Mouse (Mus musculus): ENCODE measurements at regions not wholly inside any gene's neighbourhood (a gene's known extent, or its start where the extent isn't known, plus 50 kb on each side); places are given as distances from the start of the nearest gene placed in this dataset.

DNA sequence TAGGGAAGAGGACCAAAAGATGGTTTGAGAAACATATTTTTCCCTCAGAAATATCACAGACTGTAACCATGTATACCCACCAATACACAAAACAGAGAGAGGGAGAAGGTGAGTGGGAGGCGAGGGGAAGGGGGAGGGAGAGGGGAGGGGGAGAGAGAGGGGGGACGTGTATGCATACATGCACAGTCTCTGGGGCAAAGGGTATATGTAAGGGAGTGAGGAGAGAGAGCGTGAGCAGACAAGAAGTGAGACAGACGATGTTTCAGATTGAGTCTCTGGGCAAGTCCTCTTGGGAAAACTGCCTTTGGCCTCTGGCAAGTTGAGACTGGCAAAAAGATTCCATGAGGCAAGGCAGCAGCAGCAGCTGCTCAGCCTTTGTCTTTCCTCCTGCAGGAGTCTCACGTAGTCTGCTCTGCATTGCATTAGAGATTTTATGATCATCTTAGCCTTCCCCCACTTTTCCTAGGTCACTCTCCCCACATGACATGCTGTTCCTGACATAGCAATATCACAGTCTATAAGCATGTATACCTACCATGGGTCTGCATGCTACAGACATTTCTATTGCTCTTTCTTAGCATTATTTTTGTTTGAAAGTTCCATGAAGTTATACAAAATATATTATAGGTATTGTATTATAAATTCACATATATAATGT lies 308.3 kb downstream of the Fam84a start:
- no peak for DNase-seq (ENCODE audit: low spot score)
- intact Hi-C loops (cut with DNase I), result loop anchor here (2.0 kb wide), 1 partner anchor 475 kb away; no protein-coding TSS in a partner anchor

DNA sequence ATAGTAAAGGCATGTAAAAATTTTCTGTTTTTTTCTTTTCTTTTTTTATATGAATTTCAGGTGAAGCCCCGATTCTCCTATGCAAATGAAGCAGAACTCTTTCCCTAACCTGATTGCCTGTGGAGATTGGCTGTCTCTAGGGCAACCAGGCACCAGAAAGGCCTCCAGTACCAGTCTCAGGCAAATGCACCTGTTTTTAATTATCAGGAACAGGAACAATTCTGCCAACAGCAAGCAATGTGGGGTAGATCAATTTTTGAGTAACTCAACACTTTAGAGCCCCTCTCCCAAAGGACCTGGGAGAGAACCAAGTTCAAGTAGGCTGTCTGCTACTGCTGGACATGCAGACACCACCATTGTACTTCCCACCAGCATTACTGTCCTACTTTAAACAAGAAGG lies 310.6 kb downstream of the Fam84a start:
- intact Hi-C loops (cut with DNase I), result no loop called here
- no peak for DNase-seq (ENCODE audit: low spot score)

DNA sequence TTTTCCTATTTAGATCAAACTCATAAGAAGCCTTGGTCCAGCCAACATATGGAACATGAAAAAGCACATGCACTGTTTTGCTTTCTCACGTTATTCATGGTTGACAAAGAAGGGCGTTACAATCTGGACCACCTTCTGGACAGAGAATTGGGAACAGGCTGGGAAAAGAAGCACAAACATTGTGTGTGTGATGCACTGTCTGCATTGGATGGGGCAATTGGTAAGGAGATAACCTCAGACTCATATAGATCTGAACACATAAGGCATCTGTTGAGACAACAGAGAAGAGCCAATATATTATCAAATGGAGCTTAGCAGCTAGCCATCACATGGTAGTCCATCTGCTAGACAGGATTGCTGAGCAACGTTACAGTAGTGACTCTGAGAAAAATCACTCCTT lies 317.1 kb downstream of the Fam84a start:
- intact Hi-C loops (cut with DNase I), result no loop called here
- no peak for DNase-seq (ENCODE audit: low spot score)

DNA sequence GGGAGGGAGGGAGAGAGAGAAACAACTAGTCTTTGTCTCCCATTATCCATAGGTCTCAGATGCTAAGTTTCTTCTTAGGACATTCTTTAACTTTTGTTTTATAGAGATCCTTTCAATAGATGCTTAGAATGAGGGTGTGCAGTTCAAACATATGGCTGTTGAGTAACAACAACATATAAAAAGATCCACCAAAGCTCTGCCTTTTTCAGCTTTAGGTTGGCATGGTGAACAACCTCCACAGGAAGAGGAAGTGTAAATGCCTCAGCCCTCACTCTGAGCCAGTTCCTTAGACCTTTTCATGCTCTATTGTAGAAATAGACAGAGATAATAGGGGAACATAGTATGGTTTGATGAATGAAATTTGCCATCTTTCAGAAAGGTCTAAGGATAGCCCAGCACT lies 326.0 kb downstream of the Fam84a start:
- no peak for DNase-seq (ENCODE audit: low spot score)
- intact Hi-C loops (cut with DNase I), result no loop called here

DNA sequence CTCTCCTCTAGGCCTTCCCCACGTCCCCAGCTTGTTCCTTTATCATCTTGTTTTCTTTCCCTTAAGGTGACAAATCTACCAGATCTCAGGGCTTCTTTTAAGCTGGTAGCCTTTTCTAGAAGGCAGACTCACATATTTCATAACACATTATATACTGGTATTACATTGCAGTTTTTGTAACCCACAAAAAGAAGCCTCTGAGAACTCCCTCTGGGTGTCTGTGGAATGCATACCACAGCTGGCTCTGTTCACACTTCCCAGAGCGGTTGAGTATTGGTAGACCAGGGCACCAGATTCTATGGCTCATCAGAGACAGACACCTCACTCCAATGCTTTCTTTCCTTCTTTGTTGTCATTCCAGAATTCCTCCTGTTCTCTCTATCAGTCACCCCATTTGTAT lies 336.4 kb downstream of the Fam84a start:
- intact Hi-C loops (cut with DNase I), result no loop called here
- DNase-seq (ENCODE audit: low spot score), result no peak

DNA sequence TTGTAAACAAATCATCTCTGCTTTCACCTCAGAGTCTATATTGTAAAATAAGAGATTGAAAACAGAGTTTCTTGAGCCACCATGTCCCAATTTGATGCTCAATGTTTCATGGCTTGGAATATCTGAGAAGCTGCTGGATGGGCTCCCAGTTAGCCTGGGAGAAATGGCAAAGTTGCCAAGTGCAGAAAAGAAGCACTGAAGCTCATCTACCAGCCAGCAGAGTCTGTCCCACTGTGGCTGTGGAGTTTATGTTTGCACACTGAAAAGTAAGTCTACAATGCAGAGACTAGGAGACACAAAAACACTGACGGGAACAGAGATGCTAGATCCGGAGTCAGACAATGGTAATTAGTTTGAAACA lies 341.7 kb downstream of the Fam84a start:
- intact Hi-C loops (cut with DNase I), result no loop called here
- no peak for DNase-seq (ENCODE audit: low spot score)

DNA sequence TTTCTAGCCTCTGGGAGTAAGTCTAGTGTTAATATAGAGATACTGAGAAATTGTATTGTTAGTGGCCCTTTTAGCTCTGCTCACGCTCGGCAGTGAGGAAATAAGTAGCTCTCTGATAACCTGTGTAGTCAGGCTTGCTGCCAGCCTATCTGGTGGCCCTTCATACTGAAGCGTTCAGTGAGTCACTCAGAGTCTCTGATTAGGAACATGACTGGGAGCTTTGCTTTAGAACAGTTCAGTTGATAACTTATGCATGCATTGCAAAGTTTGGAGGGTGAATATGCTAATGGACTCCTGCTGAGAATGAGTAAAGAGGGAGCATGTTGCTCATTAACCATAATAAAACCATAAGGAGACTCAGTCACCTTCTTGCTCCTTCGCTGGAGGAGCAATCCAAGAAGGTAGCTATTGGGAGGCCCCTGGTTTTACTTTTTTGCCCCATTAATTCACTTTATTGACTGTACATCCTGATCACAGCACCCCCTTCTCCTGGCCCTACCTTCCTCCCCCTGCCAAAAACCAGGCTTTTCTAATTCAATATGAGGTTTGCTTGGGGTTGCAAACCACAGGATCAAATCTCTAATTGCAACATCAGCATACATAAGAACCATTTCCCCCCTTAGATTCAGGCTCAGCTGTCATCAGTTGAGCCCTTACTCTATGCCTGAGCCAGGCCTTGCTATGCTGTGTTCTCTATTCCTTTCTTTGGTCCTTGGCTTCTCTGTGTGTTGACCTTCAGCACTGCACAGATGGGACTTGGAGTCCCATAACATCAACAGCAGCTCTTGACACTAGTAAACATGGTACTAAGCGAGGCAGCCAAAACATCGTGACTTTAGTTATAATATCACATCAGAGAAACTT lies 342.3 kb downstream of the Fam84a start:
- DNase-seq (ENCODE audit: low spot score), result no peak
- intact Hi-C loops (cut with DNase I), result no loop called here

DNA sequence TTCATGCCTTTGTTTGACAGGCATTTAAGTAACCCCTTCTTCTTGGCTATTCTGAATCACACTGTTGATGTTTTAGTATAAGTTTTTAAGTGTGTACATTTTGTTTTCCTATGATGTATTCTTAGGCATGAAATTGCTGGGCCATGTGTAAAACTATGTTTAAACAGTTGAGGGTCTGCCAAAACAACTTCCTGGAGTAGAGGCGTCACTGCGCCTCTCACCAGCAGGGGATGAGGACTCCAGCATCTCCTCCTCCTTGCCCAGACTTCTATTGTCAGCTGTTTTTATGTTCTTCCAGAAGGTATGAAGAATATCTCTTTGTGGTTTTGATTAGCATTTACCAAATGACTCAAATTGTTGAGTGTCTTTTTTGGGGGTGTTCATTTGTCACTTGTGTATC lies 372.1 kb downstream of the Fam84a start:
- intact Hi-C loops (cut with DNase I), result no loop called here
- no peak for DNase-seq (ENCODE audit: low spot score)

DNA sequence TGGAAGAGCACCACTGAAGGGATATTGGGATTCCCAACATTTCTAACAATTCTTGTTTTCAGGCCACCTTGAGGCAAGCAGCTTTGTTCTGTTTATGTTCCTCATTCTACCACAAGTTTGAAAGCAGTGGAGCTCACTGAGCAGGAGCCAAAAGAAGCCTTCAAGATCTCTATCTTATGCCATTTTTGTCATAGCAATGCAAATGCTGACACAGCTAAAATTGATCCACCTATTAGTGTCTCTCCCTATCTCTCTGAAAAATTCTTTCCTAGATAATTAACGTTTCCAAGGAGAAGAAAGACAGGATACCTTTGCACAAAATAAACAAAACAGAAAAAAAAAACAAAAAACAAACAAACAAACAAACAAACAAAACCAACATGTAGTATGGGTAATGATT lies 375.2 kb downstream of the Fam84a start:
- no peak for DNase-seq (ENCODE audit: low spot score)
- intact Hi-C loops (cut with DNase I), result no loop called here

DNA sequence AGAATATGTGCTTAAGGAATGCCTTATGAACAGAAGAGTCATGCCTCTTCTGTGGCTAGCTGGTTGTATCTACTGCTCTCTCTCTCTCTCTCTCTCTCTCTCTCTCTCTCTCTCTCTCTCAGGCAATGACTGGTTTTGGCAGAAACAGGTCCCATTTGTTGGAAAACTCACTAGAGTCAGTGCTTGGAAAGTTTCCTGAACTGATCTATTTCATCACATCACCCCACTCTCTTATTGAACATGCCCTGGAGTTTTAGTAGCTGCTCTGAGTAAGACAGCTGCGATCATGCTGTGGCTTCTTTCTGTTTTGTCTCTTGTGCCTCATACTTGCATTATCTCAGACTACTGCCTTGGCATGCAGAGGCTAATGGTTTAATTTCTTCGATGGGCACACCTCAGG lies 382.2 kb downstream of the Fam84a start:
- DNase-seq (ENCODE audit: low spot score), result no peak
- intact Hi-C loops (cut with DNase I), result no loop called here

DNA sequence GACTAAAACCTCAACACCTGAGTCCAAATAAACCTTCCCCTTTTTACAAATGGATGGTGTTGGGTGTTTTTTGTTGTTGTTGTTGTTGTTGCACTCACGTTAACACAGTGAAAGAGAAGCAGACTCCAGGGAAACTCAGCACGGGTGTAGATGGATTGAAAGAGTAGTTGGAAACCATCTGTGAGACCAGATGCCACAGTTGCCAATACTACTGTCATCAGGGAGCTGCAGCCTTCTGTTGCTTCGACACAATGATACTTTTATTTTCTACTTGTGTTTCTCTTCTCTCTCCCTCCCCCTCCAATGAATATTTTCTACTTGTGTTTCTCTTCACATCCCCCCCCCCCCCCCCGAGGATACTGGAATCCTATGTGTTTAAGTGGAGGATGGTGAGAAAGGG lies 382.7 kb downstream of the Fam84a start:
- DNase-seq (ENCODE audit: low spot score), result no peak
- intact Hi-C loops (cut with DNase I), result no loop called here

DNA sequence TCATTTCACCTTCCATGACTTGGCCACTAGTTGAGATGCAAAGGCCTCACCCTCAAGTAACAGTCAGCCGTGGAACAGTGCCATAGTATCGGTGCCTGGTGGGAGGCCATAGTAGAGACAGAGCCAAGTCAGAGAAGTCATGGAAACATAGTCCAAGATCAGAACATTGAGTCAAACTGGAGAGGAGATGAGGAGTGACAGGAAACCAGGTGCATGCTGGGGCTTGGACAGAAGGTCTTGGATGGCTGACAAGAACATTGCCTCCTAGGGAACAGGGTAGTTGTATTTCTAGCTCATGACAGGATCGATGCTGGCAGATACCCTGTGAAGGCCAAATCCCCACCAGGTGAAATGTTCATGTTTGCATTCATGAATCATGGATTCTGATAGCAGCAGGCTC lies 385.4 kb downstream of the Fam84a start:
- no peak for DNase-seq (ENCODE audit: low spot score)
- intact Hi-C loops (cut with DNase I), result no loop called here

DNA sequence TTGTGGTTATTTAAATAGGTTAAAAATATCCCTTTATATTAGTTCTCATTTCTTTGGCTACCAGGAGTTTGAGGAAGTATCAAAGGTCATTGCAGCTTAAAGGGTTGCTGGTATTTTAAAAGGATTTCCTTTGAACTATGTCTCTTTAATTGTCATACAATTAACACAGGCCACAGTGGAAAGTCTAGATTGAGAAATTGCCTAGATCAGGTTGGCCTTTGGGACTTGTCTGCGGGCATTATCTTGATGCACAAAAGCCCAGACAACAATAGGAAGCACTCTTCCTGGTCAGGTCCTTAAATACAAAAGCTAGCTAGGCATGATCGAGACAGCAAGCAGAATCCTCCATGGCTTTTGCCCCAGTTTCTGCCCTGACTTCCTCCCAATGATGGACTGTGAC lies 398.0 kb downstream of the Fam84a start:
- intact Hi-C loops (cut with DNase I), result no loop called here
- no peak for DNase-seq (ENCODE audit: low spot score)

DNA sequence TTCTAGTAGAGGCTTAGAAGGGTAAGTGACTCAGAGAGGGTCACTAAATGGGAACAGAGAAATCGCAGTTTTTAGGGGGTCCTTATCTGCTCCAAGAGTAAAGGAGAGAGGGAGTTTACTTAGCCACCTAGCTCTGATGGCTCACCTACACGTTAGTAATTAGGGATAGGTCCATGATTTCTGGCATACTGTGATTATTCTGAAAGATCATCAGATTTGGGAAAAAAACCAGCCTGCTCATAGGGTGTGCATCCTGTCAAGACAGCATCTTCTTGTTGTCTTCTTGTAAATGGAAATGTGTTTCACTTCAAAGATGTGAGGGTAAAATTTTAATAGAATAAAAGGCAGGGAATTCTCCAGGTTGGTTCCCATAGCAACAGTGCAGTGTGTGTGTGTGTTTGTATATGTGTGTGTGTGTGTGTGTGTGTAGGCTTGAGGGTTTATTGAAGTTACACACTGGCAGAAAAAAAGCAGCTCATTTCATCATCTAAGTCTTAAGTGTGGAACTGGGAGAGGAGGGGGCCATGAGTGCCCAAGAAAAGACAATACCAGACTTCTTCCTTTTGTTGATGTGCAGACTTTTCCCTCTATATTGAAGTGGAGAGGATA lies 407.4 kb downstream of the Fam84a start:
- DNase-seq (ENCODE audit: low spot score), result no peak
- intact Hi-C loops (cut with DNase I), result no loop called here

DNA sequence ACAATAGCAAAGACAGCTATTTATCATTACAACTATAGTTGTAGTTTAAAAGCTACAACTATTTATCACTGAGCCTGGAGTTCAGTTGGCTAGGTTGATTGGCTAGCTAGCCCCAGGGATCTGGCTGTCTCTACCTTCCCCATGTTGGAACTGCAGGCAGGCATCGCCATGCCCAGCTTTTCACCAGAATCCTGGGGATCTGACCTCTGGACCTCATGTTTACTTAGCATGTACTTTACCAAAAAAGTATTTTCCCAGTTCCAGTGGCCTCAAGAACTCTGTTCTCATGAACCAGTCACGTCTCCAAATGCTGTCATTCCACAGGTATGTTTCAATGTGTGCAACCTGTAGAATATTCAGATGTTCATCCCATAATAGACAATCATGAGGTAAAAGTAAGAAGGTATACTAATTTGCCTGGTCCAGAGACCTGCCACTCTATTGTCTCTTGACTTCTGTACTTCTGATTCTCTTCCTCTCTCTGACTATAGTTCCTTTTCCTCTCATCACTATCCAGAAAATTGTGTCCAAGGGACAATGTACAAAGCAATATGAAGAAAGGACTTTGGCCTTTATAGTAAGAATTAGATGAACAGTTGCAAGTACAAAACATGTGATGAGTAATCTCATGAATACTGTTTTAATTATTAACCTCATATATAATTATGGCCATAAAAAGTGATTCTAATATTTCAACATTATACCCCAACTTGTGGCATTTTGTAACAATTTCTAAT lies 421.8 kb downstream of the Fam84a start:
- intact Hi-C loops (cut with DNase I), result no loop called here
- no peak for DNase-seq (ENCODE audit: low spot score)

DNA sequence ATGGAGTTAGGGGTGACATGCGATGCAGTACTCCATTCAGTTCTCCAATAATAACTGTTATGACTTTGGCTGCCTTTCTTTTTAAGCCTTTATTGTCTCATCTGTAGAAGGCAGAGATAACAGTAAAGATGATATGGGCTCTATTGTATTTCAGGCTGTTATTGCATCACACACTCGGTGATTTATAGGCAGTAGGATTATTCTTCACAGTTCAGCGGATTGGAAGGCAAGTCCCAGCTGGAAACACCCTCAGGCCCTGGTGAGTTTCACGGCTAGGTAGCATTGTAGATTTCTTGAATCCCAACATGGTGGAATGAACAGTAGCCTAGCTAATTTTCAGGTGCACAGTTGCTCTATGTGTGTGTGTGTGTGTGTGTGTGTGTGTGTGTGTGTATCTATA lies 422.9 kb downstream of the Fam84a start:
- intact Hi-C loops (cut with DNase I), result no loop called here
- no peak for DNase-seq (ENCODE audit: low spot score)

DNA sequence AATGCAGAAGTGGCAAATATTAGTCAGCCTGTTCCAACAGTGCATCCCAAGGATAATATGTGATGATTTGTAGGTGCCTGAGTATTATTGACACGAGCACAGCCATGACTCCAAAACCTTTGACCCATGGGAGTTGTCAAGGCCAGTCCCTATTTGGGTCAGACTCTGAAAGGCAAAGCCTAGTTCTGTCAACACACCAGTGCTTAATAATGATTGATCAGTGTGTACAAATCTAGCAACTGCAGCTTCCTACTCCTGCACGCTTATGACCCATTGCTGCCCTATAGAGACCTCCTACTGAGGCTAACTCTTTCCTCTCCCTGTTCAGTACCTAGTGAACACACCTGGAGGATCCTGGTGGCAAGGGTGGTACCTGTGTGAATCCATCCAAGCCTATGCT lies 427.3 kb downstream of the Fam84a start:
- intact Hi-C loops (cut with DNase I), result no loop called here

DNA sequence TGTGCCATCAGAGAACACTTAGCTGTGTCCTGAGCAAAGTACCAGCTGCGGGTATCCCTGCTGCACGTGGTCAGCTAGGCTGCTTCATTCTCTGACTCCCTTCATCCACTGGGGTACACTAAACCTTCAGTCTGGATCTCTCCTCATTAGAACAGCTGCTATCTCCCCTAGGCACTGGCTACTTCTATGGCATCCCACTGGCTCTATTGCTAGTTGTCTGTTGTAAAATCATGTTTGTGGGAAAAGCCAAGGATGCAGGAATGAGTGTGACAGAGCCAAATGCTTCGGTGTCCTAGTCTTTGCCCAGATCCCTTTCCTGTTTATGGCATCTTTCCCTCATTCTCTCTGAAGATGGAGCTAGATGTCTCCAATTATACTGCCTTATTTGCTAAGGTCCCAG lies 440.9 kb downstream of the Nbas start:
- DNase-seq (ENCODE audit: low spot score), result no peak
- intact Hi-C loops (cut with DNase I), result no loop called here

More for the DNA sequence above, 427.3 kb downstream of the Fam84a start:
- DNase-seq (ENCODE audit: low spot score), result no peak

DNA sequence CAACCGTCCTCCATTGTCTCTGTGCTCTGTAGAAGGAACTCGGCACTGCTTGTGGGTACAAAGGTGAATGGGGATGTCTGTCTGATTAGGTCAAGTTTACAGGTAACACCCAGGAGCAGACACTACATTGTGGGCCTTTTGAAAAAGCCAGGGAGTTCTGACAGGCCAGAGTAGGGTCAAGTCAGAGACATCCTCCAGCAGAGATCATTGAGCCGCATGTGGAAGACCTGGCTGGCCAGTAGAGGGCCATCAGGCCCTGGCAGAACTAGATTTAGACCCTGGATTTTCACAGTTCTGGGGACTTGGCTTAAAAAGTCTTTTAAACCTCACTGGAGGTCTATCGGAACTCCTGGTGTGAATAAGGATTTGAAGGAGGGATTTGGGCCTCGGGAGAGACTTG lies 438.8 kb downstream of the Nbas start:
- DNase-seq (ENCODE audit: low spot score), result no peak
- intact Hi-C loops (cut with DNase I), result no loop called here

DNA sequence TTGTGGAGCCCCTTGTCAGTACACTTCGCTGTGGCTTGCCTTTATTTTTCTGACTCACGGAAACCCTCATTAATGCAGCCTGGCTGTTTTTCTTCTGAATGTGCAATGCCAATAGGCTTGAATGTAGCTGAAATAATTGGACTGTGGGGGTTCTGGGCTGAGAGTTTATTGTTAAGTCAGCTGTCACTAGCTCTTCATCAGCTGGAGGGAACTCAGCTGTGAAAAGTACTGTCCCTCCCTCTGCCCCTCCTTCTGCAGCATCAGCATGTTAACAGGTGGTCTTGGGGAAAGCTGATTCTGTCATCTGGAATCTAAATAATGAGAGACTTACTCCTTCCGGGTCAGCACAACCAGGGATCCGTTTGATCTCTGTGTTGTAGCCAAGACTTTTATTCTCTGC lies 437.6 kb downstream of the Nbas start:
- DNase-seq (ENCODE audit: low spot score), result no peak
- intact Hi-C loops (cut with DNase I), result no loop called here

DNA sequence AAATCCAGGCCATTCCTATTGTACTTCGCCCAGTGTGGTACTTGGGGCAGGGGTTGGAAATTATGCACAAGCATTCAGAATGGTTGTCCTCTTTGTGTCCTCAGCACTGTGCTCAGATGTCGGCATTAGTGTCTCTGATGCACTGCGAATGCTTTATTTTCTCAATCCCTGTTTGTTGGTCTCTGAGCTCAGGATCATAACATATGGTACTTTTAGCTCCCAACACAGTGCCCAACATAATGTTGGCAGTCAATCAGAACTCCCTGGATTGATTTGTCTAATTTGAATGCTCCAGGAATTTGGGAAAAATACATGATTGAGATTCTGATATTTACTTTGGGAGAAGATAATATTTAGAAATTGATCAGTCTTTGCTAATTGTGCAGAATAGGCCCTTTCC lies 434.7 kb downstream of the Nbas start:
- no peak for DNase-seq (ENCODE audit: low spot score)
- intact Hi-C loops (cut with DNase I), result no loop called here
